Mouse (Mus musculus) kidney, adult 11 months (tissue): ENCODE measurements around the gene Brd3.
"Not testable (repeated sequence)": the region's sequence is repeated elsewhere in the genome, so short reads cannot be mapped to it uniquely, and the experiment has no call there.

ENCODE experiments used
- DNase-seq: peaks from one replicate; pipeline ENCODE4 v3.0.0; 2022

The Brd3 gene

DNA sequence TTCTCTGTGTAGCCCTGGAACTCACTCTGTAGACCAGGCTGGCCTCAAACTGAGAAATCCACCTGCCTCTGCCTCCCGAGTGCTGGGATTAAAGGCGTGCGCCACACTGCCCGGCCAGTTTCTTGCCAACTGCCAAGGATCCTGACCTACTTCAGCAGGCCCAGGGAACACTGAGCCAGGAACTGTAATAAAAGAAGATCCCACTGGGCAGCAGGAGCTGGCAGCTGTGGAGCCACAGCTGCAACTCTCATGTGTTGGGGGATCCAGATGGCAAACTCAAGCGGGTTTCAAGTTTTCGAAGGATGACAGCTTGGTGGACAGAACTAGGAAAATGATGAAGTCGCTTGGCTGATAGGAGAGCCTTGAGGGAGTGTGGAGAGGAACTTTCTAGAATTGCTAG lies 3.2 kb upstream of the Brd3 start:
- no peak for DNase-seq

DNA sequence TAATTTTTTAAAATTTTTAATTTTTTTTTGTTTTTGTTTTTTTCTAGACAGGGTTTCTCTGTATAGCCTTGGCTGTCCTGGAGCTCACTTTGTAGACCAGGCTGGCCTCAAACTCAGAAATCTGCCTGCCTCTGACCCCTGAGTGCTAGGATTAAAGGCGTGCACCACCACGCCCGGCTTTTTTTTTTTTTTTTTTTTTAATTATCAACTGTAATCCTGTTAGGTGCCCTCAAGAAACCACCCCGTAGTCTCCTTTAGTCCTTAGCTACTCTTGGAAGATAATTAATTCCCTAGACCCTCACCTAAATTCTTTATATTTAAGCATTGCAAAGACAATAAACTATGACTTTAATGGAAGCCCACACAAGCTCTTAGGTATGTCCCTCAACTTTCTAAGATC lies 804 bp downstream of the Brd3 start:
- not testable (repeated sequence) for DNase-seq

- DNase-seq: peak; percentile 57
These were observed 1.9 kb downstream of the Brd3 start for GRCm38 (mm10) chr2:27505539-27505938.

DNA sequence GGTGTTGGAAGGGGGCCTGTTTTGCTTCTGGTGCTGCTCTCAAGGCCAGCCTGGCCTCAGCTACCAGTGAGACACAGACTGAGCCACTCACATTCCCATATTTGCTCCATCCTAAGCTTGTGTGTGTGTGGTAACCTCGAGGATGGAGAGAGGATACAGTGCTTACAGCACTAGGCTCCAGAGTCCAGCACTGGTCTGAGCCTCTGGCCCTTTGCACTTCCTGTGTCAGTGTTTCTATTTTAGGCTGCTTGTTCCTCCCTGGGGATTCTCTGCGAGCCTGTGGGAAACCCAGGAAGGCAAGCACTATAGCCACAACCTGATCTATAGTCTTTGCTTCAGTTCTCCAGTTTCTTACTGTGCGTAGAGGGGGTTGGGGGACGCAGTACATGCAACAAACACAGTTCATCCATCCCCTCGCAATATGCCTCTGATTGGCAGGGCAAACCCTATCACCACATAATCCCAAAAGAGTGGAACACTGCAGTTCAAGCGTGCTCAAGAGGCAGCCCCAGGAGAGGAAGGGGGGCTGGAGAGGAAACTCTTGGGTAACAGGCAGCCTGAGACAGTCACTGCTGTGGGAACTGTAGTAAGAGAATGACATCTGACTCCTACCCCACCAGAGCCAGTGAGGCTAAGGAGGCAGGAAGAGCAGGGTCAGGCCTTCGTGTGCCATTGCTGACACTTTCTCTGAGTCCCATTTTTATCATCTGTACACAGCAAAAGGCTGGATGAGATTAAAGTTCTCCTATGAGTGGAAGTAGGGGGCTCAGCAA lies 3.2 kb downstream of the Brd3 start:
- DNase-seq: peak; percentile 25

DNA sequence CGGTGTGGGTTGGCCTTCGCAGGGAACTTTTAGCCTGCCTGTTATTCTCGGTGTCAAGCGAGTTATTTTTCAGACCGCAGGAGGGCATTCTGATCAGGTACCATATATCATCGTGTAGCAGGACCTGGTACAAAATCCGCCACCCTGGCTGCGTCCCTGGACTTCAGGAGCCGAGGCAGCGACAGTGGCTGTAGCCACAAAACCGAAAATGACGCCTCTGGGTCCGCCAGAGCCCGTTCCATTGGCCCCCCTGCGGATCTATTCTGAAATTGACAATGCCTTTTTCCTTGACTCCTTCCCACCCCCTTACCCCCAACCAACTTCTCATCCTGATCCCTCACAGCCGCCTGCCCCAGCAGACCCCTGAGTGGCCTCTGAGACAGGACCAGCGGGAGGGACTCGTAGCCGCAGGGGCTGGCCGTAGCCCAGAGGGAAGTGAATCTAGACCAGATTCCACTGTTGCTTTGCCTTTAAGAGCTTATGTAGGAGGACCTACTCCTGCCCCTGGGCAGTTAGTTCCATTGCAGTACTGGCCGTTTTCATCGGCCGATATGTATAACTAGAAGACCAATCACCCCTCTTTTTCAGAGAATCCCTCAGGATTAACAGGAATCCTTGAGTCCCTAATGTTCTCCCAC lies 11.0 kb downstream of the Brd3 start:
- DNase-seq: no peak

DNA sequence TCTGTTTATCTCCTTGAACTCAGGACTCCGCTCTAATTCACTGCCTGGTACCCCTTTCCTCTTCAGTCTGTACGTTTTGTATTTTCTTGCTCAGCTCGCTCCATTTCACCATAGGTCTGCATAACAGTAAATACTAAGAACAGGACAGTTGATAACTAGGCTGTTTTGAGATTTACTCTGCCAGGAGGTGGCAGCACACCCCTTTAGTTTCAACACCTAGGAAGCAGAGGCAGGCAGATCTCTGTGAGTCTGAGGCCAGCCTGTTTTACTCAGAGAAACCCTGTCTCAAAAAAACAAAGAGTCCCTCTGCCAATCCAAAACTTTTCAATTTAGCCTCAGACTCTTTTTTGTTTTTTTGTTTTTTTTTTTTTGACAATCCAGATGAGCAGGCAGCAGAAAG lies 13.5 kb downstream of the Brd3 start:
- no peak for DNase-seq

GRCm38 (mm10) chr2:27490939-27491338 lies 16.5 kb downstream of the Brd3 start:
- DNase-seq: no peak

DNA sequence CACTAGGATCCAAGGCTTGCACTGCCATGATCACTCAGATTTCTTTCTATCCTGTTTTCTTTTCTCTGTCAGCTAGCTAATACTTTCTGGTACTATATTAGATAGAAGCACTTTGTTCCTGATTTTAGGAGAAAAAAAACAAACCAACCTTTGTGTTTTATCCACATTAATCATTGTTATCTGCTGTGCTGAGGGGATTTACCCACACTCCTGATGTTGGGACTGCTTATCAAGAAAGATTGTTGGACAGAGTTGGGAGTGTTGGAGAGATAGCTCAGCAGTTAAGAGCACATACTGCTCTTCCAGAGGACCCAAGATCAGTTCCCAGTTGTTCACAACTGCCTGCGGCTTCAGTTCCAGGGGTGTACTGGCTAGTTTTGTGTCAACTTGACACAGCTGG lies 19.1 kb downstream of the Brd3 start:
- DNase-seq: no peak

GRCm38 (mm10) chr2:27487336-27488049 lies 20.0 kb downstream of the Brd3 start:
- DNase-seq: no peak

GRCm38 (mm10) chr2:27486725-27487124 lies 20.7 kb downstream of the Brd3 start:
- no peak for DNase-seq

- DNase-seq: no peak
These were observed 25.1 kb downstream of the Brd3 start for GRCm38 (mm10) chr2:27482265-27482861.

GRCm38 (mm10) chr2:27480367-27480766 lies 27.1 kb downstream of the Brd3 start:
- DNase-seq: no peak

DNA sequence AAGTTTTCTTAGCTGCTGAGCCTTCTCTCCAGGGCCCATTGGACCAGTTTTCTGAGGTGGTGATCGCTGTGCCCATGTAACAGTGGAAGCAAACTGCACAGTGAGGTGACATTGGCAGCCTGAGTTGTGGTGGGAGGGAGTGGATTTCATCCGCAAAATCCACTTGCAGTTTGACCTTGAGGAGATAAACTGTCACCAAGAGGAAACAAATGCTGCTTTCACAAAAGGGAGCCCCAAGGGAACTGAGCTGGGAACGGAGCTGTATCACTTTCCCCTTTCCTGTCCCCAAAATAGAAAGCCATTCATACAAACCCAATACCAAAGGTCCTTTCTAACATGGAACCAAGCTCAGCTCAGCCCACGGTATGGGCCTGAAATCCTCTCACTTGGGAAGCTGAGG lies 27.6 kb downstream of the Brd3 start:
- DNase-seq: no peak

GRCm38 (mm10) chr2:27476303-27477192 lies 30.9 kb downstream of the Brd3 start:
- peak; percentile 44 for DNase-seq

- peak; percentile 94 for DNase-seq
These were observed 31.8 kb downstream of the Brd3 start for GRCm38 (mm10) chr2:27475495-27476302.

DNA sequence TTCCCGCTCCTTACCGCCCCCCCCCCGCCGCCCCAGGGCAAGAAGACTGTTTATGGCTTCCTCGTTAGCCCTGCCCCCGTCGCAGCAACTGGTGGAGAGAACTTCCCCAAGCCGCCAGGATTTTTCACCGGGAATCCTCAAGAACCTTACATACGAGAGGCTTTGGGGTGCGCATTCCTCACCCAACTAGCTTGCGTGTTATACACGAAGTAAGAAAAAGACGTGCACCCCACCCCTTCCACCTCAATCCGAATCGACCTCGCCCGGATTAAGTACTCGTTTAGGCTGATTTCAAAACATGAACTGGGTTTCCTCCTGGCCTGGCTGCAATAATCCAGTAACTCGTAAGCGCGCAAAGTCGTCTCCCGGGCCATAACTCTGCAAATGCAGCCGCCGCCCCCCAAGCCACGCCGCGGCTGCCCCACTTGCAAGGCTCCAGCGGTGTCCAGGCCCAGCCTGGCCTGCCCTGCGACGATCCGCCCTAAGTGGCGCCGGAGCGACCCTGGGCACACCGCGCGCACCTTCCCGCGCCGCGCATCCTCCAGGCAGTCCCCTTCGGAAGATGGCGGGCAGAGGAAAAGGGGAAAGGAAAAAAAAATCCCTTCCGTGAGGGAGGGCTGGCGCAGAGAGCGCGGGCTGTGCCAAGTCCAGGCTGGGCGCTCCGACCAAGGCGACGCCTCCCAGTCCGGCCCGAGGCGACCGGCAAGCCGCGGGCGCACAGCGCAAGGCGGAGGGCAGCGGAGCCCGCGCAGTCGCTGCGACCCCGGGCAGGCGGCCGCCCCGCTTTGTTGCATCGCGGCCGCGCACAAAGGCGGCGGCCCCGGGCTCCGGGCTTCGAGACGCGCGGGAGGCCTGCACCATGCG lies 32.6 kb downstream of the Brd3 start:
- DNase-seq: peak; percentile 46

GRCm38 (mm10) chr2:27473911-27474310 lies 33.6 kb downstream of the Brd3 start:
- DNase-seq: no peak

DNA sequence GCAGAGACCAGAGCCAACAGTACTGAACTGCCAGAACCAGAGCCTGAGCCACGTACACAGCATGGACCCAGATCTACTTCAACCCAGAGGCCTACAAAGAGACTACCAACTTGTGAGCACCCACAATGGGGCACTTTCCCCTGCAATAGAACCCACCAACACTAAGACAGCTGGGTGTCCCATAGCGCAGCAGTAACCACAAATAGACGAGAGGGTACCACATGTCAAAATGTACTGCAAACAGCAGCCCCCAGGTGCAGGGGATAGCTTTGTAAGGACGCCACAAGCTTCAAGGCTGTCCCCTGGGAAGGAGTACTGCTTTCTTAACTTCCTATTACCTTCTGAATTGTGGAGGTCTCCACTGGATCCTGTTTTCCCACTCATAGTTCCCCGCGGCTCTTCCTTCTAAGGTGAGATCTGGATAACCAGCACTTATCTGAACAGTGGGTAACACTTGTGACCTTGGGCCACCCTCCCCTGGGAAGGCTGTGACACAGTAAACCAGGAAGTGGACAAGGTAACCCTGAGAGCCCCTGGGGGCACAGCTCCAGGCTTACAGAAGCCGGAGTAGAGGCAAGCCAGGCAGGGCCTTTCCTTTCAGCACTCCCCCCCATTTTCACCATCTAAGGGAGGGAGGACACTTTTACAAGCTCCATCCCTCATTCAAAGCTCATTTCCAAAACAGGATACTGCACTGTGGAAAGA lies 34.2 kb downstream of the Brd3 start:
- no peak for DNase-seq

DNA sequence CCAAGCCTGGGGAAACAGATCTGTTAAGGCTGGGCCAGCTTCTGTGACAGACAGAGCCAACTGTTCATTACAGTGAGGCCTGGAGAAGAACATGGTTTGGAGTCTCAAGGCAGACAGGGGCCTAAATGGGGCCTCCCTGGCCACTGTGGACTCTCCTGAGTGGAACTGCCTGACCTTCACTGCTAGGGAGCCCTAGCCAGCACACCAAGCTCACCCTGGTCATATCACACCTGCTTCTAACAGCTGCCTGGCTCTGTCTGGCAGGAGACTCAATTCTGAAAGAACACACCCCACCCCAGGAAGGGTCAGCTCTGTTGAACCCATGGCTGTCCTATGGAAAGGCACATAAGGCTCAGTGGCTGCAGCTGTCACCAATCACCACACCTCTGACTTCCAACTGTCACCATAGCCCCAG lies 36.3 kb downstream of the Brd3 start:
- no peak for DNase-seq

- no peak for DNase-seq
These were observed 36.9 kb downstream of the Brd3 start for GRCm38 (mm10) chr2:27470535-27470934.
